Mouse (Mus musculus): Measurements from ENCODE around the gene Prr36.

GRCm38 (mm10) chr8:4226739-4227347 lies 9.6 kb upstream of the Prr36 start, which contains the start of gene Lrrc8e:
- TF ChIP-seq CTCF (IDR thresholded peaks at IDR 0.05; ENCODE audit: low read depth, low read length), result no peak
- no peak for TF ChIP-seq POLR2A (IDR thresholded peaks at IDR 0.05; ENCODE audit: borderline replicate concordance, low read depth, low read length)

All from bone marrow macrophage, adult 2 months (primary cell).